Mouse (Mus musculus): ENCODE data around the gene Scnn1a. TPM values are rescaled to one million over a fixed set of nuclear protein-coding genes. Genes with fewer than 3 reads are reported as not detected.

The Scnn1a gene
- polyA plus RNA-seq, 1 experiment from 2014 or later, result 2.6 TPM

Other genes with a start within 250 kb of the Scnn1a start
- gene Chd4, start 224.7 kb upstream of the Scnn1a start, polyA plus RNA-seq (2015; fragmentation: Nextera tagmentation; extraction: Ambion mirVana), result 62.3 and 62.6 TPM in 2 replicates
- gene Nop2, start 188.8 kb upstream of the Scnn1a start, polyA plus RNA-seq (2015; fragmentation: Nextera tagmentation; extraction: Ambion mirVana), result 68.1 and 70.3 TPM in 2 replicates
- 6.9 and 7.2 TPM in 2 replicates for gene Iffo1, start 175.4 kb upstream of the Scnn1a start, polyA plus RNA-seq (2015; fragmentation: Nextera tagmentation; extraction: Ambion mirVana)
- gene Gapdh, start 154.2 kb upstream of the Scnn1a start, polyA plus RNA-seq (2015; fragmentation: Nextera tagmentation; extraction: Ambion mirVana), result 2,230 and 2,316 TPM in 2 replicates
- 83.3 and 96.9 TPM in 2 replicates for gene Ncapd2, start 129.0 kb upstream of the Scnn1a start, polyA plus RNA-seq (2015; fragmentation: Nextera tagmentation; extraction: Ambion mirVana)
- gene Mrpl51, start 128.9 kb upstream of the Scnn1a start, polyA plus RNA-seq (2015; fragmentation: Nextera tagmentation; extraction: Ambion mirVana), result 267 and 273 TPM in 2 replicates
- 4.6 and 5.3 TPM in 2 replicates for gene Vamp1, start 105.1 kb upstream of the Scnn1a start, polyA plus RNA-seq (2015; fragmentation: Nextera tagmentation; extraction: Ambion mirVana)
- 8.7 and 10.7 TPM in 2 replicates for gene Tapbpl, start 88.8 kb upstream of the Scnn1a start, polyA plus RNA-seq (2015; fragmentation: Nextera tagmentation; extraction: Ambion mirVana)
- gene Cd27, start 83.6 kb upstream of the Scnn1a start, polyA plus RNA-seq (2015; fragmentation: Nextera tagmentation; extraction: Ambion mirVana), result 1.4 and 1.6 TPM in 2 replicates
- 0.14 TPM in 1 of 2 replicates, not detected in the other for gene Tuba3a, start 34.6 kb upstream of the Scnn1a start, polyA plus RNA-seq (2015; fragmentation: Nextera tagmentation; extraction: Ambion mirVana)
- gene Ltbr, start 6.8 kb upstream of the Scnn1a start, polyA plus RNA-seq (2015; fragmentation: Nextera tagmentation; extraction: Ambion mirVana), result 78.6 and 83.8 TPM in 2 replicates
- gene Tnfrsf1a, start 28.7 kb downstream of the Scnn1a start, polyA plus RNA-seq (2015; fragmentation: Nextera tagmentation; extraction: Ambion mirVana), result 69.1 and 71.4 TPM in 2 replicates
- gene Plekhg6, start 60.1 kb downstream of the Scnn1a start, polyA plus RNA-seq (2015; fragmentation: Nextera tagmentation; extraction: Ambion mirVana), result 7.3 and 8.9 TPM in 2 replicates
- gene Cd9, start 174.1 kb downstream of the Scnn1a start, polyA plus RNA-seq (2015; fragmentation: Nextera tagmentation; extraction: Ambion mirVana), result 160 and 171 TPM in 2 replicates
- 12.0 and 12.7 TPM in 2 replicates for gene Vwf, start 226.1 kb downstream of the Scnn1a start, polyA plus RNA-seq (2015; fragmentation: Nextera tagmentation; extraction: Ambion mirVana)

Data from intestine, embryonic 15.5 days (tissue).